Mouse (Mus musculus) brain, embryonic 14.5 days (tissue): Measurements from ENCODE around the gene Myo1b.

Experiments used
- CTCF ChIP-seq: fragments of 200-500 bp; IDR thresholded peaks from 2 replicates; pipeline ENCODE4 v1.5.1; 2012; ENCODE audit warnings: inconsistent platforms, mild to moderate bottlenecking, moderate library complexity, borderline replicate concordance; ENCODE audit not compliant: insufficient read depth, insufficient read length; ENCODE audit errors: extremely low read depth
- POLR2A ChIP-seq: fragments of 200-500 bp; IDR thresholded peaks from 2 replicates; pipeline ENCODE4 v1.6.1; 2012; ENCODE audit warnings: mild to moderate bottlenecking, inconsistent platforms, borderline replicate concordance; ENCODE audit not compliant: poor library complexity, insufficient read depth, insufficient read length, severe bottlenecking; ENCODE audit errors: extremely low read depth

GRCm38 (mm10) chr1:51780357-51780756 is 135.5 kb downstream of the Myo1b start:
- TF ChIP-seq CTCF (no peak), POLR2A (no peak)
